24 mouse cellular contexts compared by ENCODE assay signal in the genomic region with DNA sequence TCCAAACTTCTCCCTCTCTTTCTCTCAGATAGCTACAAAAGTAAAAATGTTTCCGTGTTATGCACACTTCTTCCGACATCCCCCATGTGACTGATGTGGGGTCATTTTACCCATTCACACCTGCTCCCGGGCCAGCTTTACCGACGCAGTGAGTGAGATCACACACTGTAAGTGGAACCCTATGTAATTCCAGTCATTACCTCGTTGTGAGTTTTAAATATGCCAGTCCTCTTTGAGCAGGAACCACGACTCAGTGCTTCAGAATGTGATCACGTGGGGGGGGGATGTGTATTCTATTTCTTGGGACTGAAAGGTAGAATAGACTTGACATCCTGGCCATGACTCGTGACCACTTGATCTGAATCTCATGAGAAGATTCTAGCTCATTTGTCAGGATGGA. TPM values are rescaled to one million over a fixed set of nuclear protein-coding genes. Genes with fewer than 3 reads are reported as not detected.
DNase-seq lines count a peak whose midpoint lies in the region; ATAC-seq and TF ChIP-seq lines count a peak whose summit lies in the region.
"Had no signal": no experiment of that assay in that cellular context is flagged by ENCODE, and none has a peak within 500 bp of the region (broad histone marks: within the 10 kb centered on the region; RNA-seq: fewer than 3 reads in every experiment).

No protein-coding gene starts in this region.

- 0 out of 2 replicates have a peak overlapping the region, but pooled peaks have one; percentile 5 for H3K4me3 ChIP-seq in gastrocnemius, adult 2 months
- no peak overlapping the region for H3K4me3 ChIP-seq in kidney, embryonic 14.5 days (ENCODE audit: low read length)
- no peak overlapping the region for H3K4me3 ChIP-seq in CH12.LX (replicated peaks in 1 of 3; ENCODE audit: low read depth in 2 of 3, low read length in 2 of 3, poor library complexity in 1 of 3)
- H3K4me3 ChIP-seq in hindbrain, embryonic 14.5 days (replicated peaks; ENCODE audit: low read length), result no peak overlapping the region
- H3K4me3 ChIP-seq: embryonic facial prominence, embryonic 15.5 days; erythroblast, embryonic 14.5 days; forebrain, embryonic 10.5 days; heart, embryonic 10.5 days; hindbrain, embryonic 13.5 days; intestine, embryonic 15.5 days had no signal

- peak overlapping the region; percentile 31; the same call in 1 of the 2 replicates for H3K27ac ChIP-seq in gastrocnemius, adult 2 months
- no peak overlapping the region for H3K27ac ChIP-seq in kidney, embryonic 14.5 days (ENCODE audit: low read depth, low read length)
- no peak overlapping the region for H3K27ac ChIP-seq in CH12.LX (ENCODE audit: insufficient read depth, low read depth)
- no peak overlapping the region for H3K27ac ChIP-seq in hindbrain, embryonic 14.5 days
- H3K27ac ChIP-seq: embryonic facial prominence, embryonic 15.5 days; forebrain, embryonic 10.5 days; heart, embryonic 10.5 days; hindbrain, embryonic 13.5 days; intestine, embryonic 15.5 days had no signal

- H3K27me3 ChIP-seq in kidney, embryonic 14.5 days (ENCODE audit: control insufficient read depth, insufficient read depth, low read length), result no peaks in the 10 kb centered on the region
- no peaks in the 10 kb centered on the region for H3K27me3 ChIP-seq in CH12.LX (replicated peaks)
- H3K27me3 ChIP-seq in hindbrain, embryonic 14.5 days (ENCODE audit: control insufficient read depth, insufficient read depth, low read length), result no peaks in the 10 kb centered on the region
- H3K27me3 ChIP-seq: embryonic facial prominence, embryonic 15.5 days; hindbrain, embryonic 13.5 days; intestine, embryonic 15.5 days had no signal

- dilution Hi-C loops in CH12.LX (cut with MboI; ENCODE audit: extremely low pct_ligation_motif_present, extremely low pct_unique_long_range_greater_than_20kb, low sequenced_read_pairs), result no loop called here

- no peaks in the 10 kb centered on the region for H3K9me3 ChIP-seq in kidney, embryonic 14.5 days (ENCODE audit: control insufficient read depth, low read length)
- H3K9me3 ChIP-seq in CH12.LX (replicated peaks; ENCODE audit: low read length), result no peaks in the 10 kb centered on the region
- no peaks in the 10 kb centered on the region for H3K9me3 ChIP-seq in hindbrain, embryonic 14.5 days (ENCODE audit: control insufficient read depth, low read length)
- H3K9me3 ChIP-seq: embryonic facial prominence, embryonic 15.5 days; forebrain, embryonic 10.5 days; heart, embryonic 10.5 days; hindbrain, embryonic 13.5 days; intestine, embryonic 15.5 days had no signal

- H3K79me2 ChIP-seq in CH12.LX (replicated peaks; ENCODE audit: control insufficient read depth, extremely low read depth, insufficient read depth, poor library complexity, severe bottlenecking), result no peaks in the 10 kb centered on the region

- in situ Hi-C loops in CH12.LX (cut with MboI; ENCODE audit: low pct_ligation_motif_present, low pct_unique_long_range_greater_than_20kb, low sequenced_read_pairs), result no loop called here

- peak; percentile 49; the same call in 1 of the 2 replicates for ATAC-seq in kidney, embryonic 14.5 days (ENCODE audit: low FRiP score, low TSS enrichment)
- no peak for ATAC-seq in hindbrain, embryonic 14.5 days (ENCODE audit: low FRiP score)
- ATAC-seq: CD4-positive, CD25-positive, alpha-beta regulatory T cell, adult 4 months; forebrain, embryonic 14.5 days; intestine, embryonic 15.5 days had no signal

- H3K36me3 ChIP-seq in kidney, embryonic 14.5 days (ENCODE audit: control insufficient read depth, insufficient read depth, low read length), result no peaks in the 10 kb centered on the region
- H3K36me3 ChIP-seq in CH12.LX (replicated peaks in 1 of 2; ENCODE audit: control insufficient read depth in 1 of 2, insufficient read depth in 1 of 2, low read length in 1 of 2), result no peaks in the 10 kb centered on the region
- H3K36me3 ChIP-seq in hindbrain, embryonic 14.5 days (replicated peaks; ENCODE audit: control insufficient read depth, insufficient read depth), result no peaks in the 10 kb centered on the region
- H3K36me3 ChIP-seq: embryonic facial prominence, embryonic 15.5 days; forebrain, embryonic 10.5 days; heart, embryonic 10.5 days; hindbrain, embryonic 13.5 days; intestine, embryonic 15.5 days had no signal

- DNase-seq in gastrocnemius, adult 2 months, result no peak
- no peak for DNase-seq in gastrocnemius, postnatal 25 days
- no peak for DNase-seq in kidney, postnatal 14 days
- peak; percentile 86 for DNase-seq in 3T3-L1 (ENCODE audit: low read depth, low spot score)
- peak; percentile 60 for DNase-seq in CH12.LX (ENCODE audit: extremely low read depth)
- DNase-seq in hindbrain, embryonic 14.5 days (ENCODE audit: low spot score), result no peak
- DNase-seq in natural killer cell, adult 2 months (ENCODE audit: low spot score in 2 of 2), result no peak
- DNase-seq: adrenal gland, adult 2 months; adrenal gland, postnatal 25 days; cerebellum, adult 18-20 months; cerebellum, adult 9-11 months; cerebellum, postnatal 36 days; gastrocnemius, postnatal 14 days; heart, adult 18-20 months; kidney, adult 2 months had no signal

- TF ChIP-seq POLR2A in CH12.LX (IDR thresholded peaks at IDR 0.05; ENCODE audit: low read depth, low read length), result no peak

- 0 out of 2 replicates have a peak, but pooled peaks cover 10% of the 10 kb centered on the region for H3K4me1 ChIP-seq in kidney, embryonic 14.5 days (ENCODE audit: control insufficient read depth, insufficient read depth, low read length)
- peaks cover 9 to 17% of the 10 kb centered on the region in 2 experiments; a peak in 3 of 4 replicates for H3K4me1 ChIP-seq in CH12.LX (ENCODE audit: control insufficient read depth in 1 of 2, insufficient read depth in 2 of 2)
- no peaks in the 10 kb centered on the region for H3K4me1 ChIP-seq in hindbrain, embryonic 14.5 days (replicated peaks; ENCODE audit: control insufficient read depth, insufficient read depth, low read length)
- H3K4me1 ChIP-seq: hindbrain, embryonic 13.5 days; intestine, embryonic 15.5 days had no signal

- no peak for TF ChIP-seq RAD21 in CH12.LX (IDR thresholded peaks at IDR 0.05; ENCODE audit: low read depth, low read length)

- H3K9ac ChIP-seq in kidney, embryonic 14.5 days (ENCODE audit: low read depth, low read length), result no peak overlapping the region
- no peak overlapping the region for H3K9ac ChIP-seq in CH12.LX (ENCODE audit: insufficient read depth, low read depth)
- H3K9ac ChIP-seq in hindbrain, embryonic 14.5 days, result no peak overlapping the region
- H3K9ac ChIP-seq: embryonic facial prominence, embryonic 15.5 days; hindbrain, embryonic 13.5 days; intestine, embryonic 15.5 days had no signal

- intact Hi-C loops in gastrocnemius, adult 2 months (cut with DNase I), result no loop called here

- no peak for TF ChIP-seq EP300 in CH12.LX (IDR thresholded peaks at IDR 0.05; ENCODE audit: low read length)

- no peak for TF ChIP-seq CTCF in gastrocnemius, adult 2 months (IDR thresholded peaks at IDR 0.05)
- no peak for TF ChIP-seq CTCF in CH12.LX (conservative IDR thresholded peaks at IDR 0.05 in 1 of 2, IDR thresholded peaks at IDR 0.05 in 1 of 2; ENCODE audit: low read depth in 2 of 2, low read length in 2 of 2)

- H3K4me2 ChIP-seq in kidney, embryonic 14.5 days (replicated peaks; ENCODE audit: low read depth, low read length), result no peak overlapping the region
- 0 out of 2 replicates have a peak overlapping the region, but pooled peaks have one; percentile 24 for H3K4me2 ChIP-seq in CH12.LX (ENCODE audit: insufficient read depth, low read depth, poor library complexity, severe bottlenecking)
- H3K4me2 ChIP-seq in hindbrain, embryonic 14.5 days (replicated peaks), result no peak overlapping the region
- H3K4me2 ChIP-seq: embryonic facial prominence, embryonic 15.5 days; hindbrain, embryonic 13.5 days; intestine, embryonic 15.5 days had no signal

- WGBS in kidney, embryonic 14.5 days, result 35% methylated on average over 9 of the region's 9 CpGs
- WGBS in hindbrain, embryonic 14.5 days, result 87% methylated on average over 9 of the region's 9 CpGs

TF ChIP-seq in CH12.LX, 34 proteins besides CTCF, POLR2A, EP300 and RAD21 (continues in another document):
- TF ChIP-seq POLR2AphosphoS2 (IDR thresholded peaks at IDR 0.05; ENCODE audit: low read depth, low read length), result no peak
- TF ChIP-seq MEF2A (IDR thresholded peaks at IDR 0.05; ENCODE audit: borderline replicate concordance, low read depth, low read length), result peak; percentile 89
- TF ChIP-seq USF1 (IDR thresholded peaks at IDR 0.05; ENCODE audit: low read depth, low read length), result peak; percentile 45
- no peak for TF ChIP-seq IRF4 (IDR thresholded peaks at IDR 0.05; ENCODE audit: low read depth, low read length)
- TF ChIP-seq ZNF384 (IDR thresholded peaks at IDR 0.05; ENCODE audit: low read depth, low read length), result no peak
- TF ChIP-seq GABPA (IDR thresholded peaks at IDR 0.05; ENCODE audit: insufficient replicate concordance, low read depth, low read length), result no peak
- TF ChIP-seq ETS1 (conservative IDR thresholded peaks at IDR 0.05; ENCODE audit: low read depth, low read length), result peak; percentile 73
- TF ChIP-seq MXI1 (IDR thresholded peaks at IDR 0.05; ENCODE audit: low read depth, low read length), result no peak
- TF ChIP-seq CHD1 (IDR thresholded peaks at IDR 0.05; ENCODE audit: low read depth, low read length), result no peak
- no peak for TF ChIP-seq MAFK (IDR thresholded peaks at IDR 0.05; ENCODE audit: insufficient replicate concordance, low read length)
- no peak for TF ChIP-seq NELFE (IDR thresholded peaks at IDR 0.05; ENCODE audit: low read depth, low read length)
- no peak for TF ChIP-seq TBP (conservative IDR thresholded peaks at IDR 0.05; ENCODE audit: low read depth, low read length)
- TF ChIP-seq MYC (IDR thresholded peaks at IDR 0.05; ENCODE audit: low read depth, low read length), result no peak
- TF ChIP-seq MAX (IDR thresholded peaks at IDR 0.05; ENCODE audit: low read length), result peak; percentile 62
- TF ChIP-seq NRF1 (IDR thresholded peaks at IDR 0.05; ENCODE audit: low read depth, low read length), result no peak
- no peak for TF ChIP-seq ELF1 (IDR thresholded peaks at IDR 0.05; ENCODE audit: low read depth, low read length)
- TF ChIP-seq E2F4 (IDR thresholded peaks at IDR 0.05; ENCODE audit: insufficient replicate concordance, low read depth, low read length), result no peak
- TF ChIP-seq KAT2A (IDR thresholded peaks at IDR 0.05; ENCODE audit: insufficient replicate concordance, low read length), result no peak
- no peak for TF ChIP-seq HCFC1 (IDR thresholded peaks at IDR 0.05; ENCODE audit: low read depth, low read length)
- no peak for TF ChIP-seq SIN3A (IDR thresholded peaks at IDR 0.05; ENCODE audit: low read length)
- no peak for TF ChIP-seq JUND (conservative IDR thresholded peaks at IDR 0.05; ENCODE audit: low read depth, low read length)

RNA-seq across cellular contexts. Expression of a gene that starts 24.8 kb away (rescaled TPM):
- total RNA-seq in gastrocnemius, adult 2 months (2021), result 10 to 100 TPM; 15.1 to 21.8 TPM
- total RNA-seq in gastrocnemius, postnatal 25 days (2021), result 10 to 100 TPM; 14.4 to 16.9 TPM
- polyA plus RNA-seq in kidney, embryonic 14.5 days (2014; fragmentation: Nextera tagmentation; extraction: Ambion mirVana), result 30.1 and 33.9 TPM in 2 replicates
- total RNA-seq in CH12.LX (2012; rRNA removed), result 16.8 and 18.6 TPM in 2 replicates
- 11.3 and 13.2 TPM in 2 replicates for total RNA-seq in CH12.LX (2014; rRNA removed)
- 29.1 and 36.2 TPM in 2 replicates for polyA plus RNA-seq in CH12.LX (2012; ENCODE audit: insufficient read length, low read depth)
- polyA plus RNA-seq in hindbrain, embryonic 14.5 days (2014; fragmentation: Nextera tagmentation; extraction: Ambion mirVana), result 8.0 and 12.0 TPM in 2 replicates

Comparison
In these comparisons a context has a peak if more than half of its experiments do, and no peak if none do; other contexts are left out.
1. DNase-seq: peak in 3T3-L1 (single experiment) and CH12.LX (single experiment); none in gastrocnemius, adult 2 months (single experiment), gastrocnemius, postnatal 25 days (single experiment), kidney, postnatal 14 days (single experiment), hindbrain, embryonic 14.5 days (single experiment) and natural killer cell, adult 2 months (0 of 2).